Mouse (Mus musculus) thymus, adult 2 months (tissue): ENCODE measurements around the gene Kank1. TPM values are rescaled to one million over a fixed set of nuclear protein-coding genes. Genes with fewer than 3 reads are reported as not detected.

Experiments used
- DNase-seq: peaks from one replicate; pipeline ENCODE4 v3.0.0; 2021
- H3K27ac ChIP-seq: fragments of 200-500 bp; 2 replicates; pipeline ENCODE4 v1.5.1; 2012; ENCODE audit warnings: low read length, control low read depth; ENCODE audit not compliant: control insufficient read depth, insufficient read depth
- H3K27me3 ChIP-seq: fragments of 200-500 bp; 2 replicates; pipeline ENCODE4 v1.6.1; 2012; ENCODE audit warnings: mild to moderate bottlenecking, low read length, moderate library complexity, mixed read lengths; ENCODE audit not compliant: control insufficient read depth, insufficient read depth
- H3K36me3 ChIP-seq: fragments of 200-500 bp; 2 replicates; pipeline ENCODE4 v1.6.1; 2012; ENCODE audit warnings: mild to moderate bottlenecking, low read length, moderate library complexity; ENCODE audit not compliant: control insufficient read depth, insufficient read depth
- H3K4me1 ChIP-seq: fragments of 200-500 bp; replicated peaks from 2 replicates; pipeline ENCODE4 v1.6.1; 2012; ENCODE audit warnings: low read length; ENCODE audit not compliant: control insufficient read depth, insufficient read depth
- H3K4me3 ChIP-seq: fragments of 200-500 bp; 2 replicates; pipeline ENCODE4 v1.5.1; 2012; ENCODE audit warnings: mild to moderate bottlenecking, low read length, control low read depth, moderate library complexity; ENCODE audit not compliant: control insufficient read depth, insufficient read depth
- CTCF ChIP-seq: fragments of 200-500 bp; IDR thresholded peaks from 2 replicates; pipeline ENCODE4 v1.5.1; 2012; ENCODE audit warnings: mild to moderate bottlenecking, control low read depth, low read length, moderate library complexity, borderline replicate concordance; ENCODE audit not compliant: control insufficient read depth, poor library complexity, insufficient read depth; ENCODE audit errors: extremely low read depth
- POLR2A ChIP-seq: fragments of 200-500 bp; IDR thresholded peaks from 2 replicates; pipeline ENCODE4 v1.6.1; 2012; ENCODE audit warnings: mild to moderate bottlenecking, low read length, control low read depth, moderate library complexity; ENCODE audit not compliant: control insufficient read depth, poor library complexity, insufficient read depth; ENCODE audit errors: extremely low read depth
- WGBS: fragments of 180-500 bp; shearing (Covaris S2); methylation state at CpG from one replicate; pipeline ENCODE4 v1.1.7; 2018; 5-methylcytosine and 5-hydroxymethylcytosine counted together
- polyA plus RNA-seq: library from polyadenylated mRNA; depleted of rRNA; stranded (reverse); fragments of >200 nt; gene quantifications from 2 replicates; pipeline ENCODE4 v1.2.3, GENCODE M21; 2012

Gene Kank1
- polyA plus RNA-seq, 1 experiment = 13.6 TPM

- TF ChIP-seq CTCF (no peak), POLR2A (no peak)
- H3K27me3 ChIP-seq = no peaks in the 10 kb centered on the region
- no peak overlapping the region for H3K4me3 ChIP-seq
- no peak overlapping the region for H3K27ac ChIP-seq
- under 1% methylated on average over 9 of the region's 9 CpGs for WGBS
- no peaks in the 10 kb centered on the region for H3K36me3 ChIP-seq
- peaks cover 21% of the 10 kb centered on the region for H3K4me1 ChIP-seq
- DNase-seq = peak; percentile 28
Observed at GRCm38 (mm10) chr19:25360571-25361029, 123.8 kb downstream of the Kank1 start.

GRCm38 (mm10) chr19:25361956-25362355 lies 125.2 kb downstream of the Kank1 start:
- Histone ChIP-seq H3K4me3 (no peak overlapping the region), H3K27ac (no peak overlapping the region), H3K36me3 (no peaks in the 10 kb centered on the region), H3K27me3 (no peaks in the 10 kb centered on the region), H3K4me1 (peaks cover 21% of the 10 kb centered on the region)
- no peak for DNase-seq
- TF ChIP-seq POLR2A = no peak
- no peak for TF ChIP-seq CTCF
- WGBS = 54% methylated on average over 7 of the region's 7 CpGs

- DNase-seq = no peak
- no peak overlapping the region for H3K27ac ChIP-seq
- no peaks in the 10 kb centered on the region for H3K27me3 ChIP-seq
- no peak overlapping the region for H3K4me3 ChIP-seq
- peaks cover 6% of the 10 kb centered on the region for H3K4me1 ChIP-seq
- no peaks in the 10 kb centered on the region for H3K36me3 ChIP-seq
- 92% methylated on average over 5 of the region's 5 CpGs for WGBS
- no peak for TF ChIP-seq POLR2A
- no peak for TF ChIP-seq CTCF
Observed at GRCm38 (mm10) chr19:25365698-25366097, 128.9 kb downstream of the Kank1 start.

DNA sequence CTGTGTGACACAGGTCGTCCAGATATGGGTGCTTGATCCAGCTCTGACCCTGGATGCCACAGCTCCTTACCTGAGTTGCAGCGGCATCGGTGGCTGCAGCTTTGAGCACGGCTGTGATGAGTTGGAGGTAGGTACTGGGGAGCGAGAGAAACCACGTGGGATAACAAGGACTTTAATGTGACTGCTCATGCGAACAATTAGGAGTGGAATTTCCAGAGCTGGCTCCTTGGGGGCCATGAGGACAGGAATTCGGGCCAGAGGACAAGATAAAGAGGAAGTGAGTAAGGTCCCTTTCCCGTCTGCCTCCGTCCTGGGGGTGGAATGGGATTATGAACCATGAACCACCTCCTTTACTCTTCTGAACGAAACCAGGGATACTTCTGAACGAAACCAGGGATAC lies 129.8 kb downstream of the Kank1 start:
- no peak for DNase-seq
- no peaks in the 10 kb centered on the region for H3K36me3 ChIP-seq
- 0 out of 2 replicates have a peak, but pooled peaks cover under 1% of the 10 kb centered on the region for H3K4me1 ChIP-seq
- H3K27me3 ChIP-seq = no peaks in the 10 kb centered on the region
- H3K27ac ChIP-seq = no peak overlapping the region
- 83% methylated on average over 12 of the region's 12 CpGs for WGBS
- TF ChIP-seq CTCF = no peak
- no peak for TF ChIP-seq POLR2A
- H3K4me3 ChIP-seq = no peak overlapping the region

DNA sequence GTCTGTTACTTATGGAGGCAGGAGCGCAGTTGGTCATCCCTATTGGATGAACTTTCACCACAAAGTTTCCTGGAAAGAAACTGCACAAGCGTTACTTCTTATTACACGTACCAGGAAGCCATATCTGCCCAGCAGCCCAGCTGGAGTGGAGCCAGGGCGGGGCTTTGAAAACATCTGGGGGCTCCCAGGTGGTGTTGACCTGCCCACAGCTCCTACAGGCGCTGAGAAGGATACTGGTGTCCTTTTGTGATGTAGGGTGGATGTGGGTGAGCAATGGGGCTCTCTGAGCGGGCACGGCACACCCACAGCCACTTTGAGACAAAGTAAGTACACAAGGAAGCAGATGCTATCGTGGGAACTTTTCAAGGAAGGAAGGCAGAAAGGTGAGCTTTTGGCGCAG lies 133.7 kb downstream of the Kank1 start:
- TF ChIP-seq POLR2A = no peak
- TF ChIP-seq CTCF = no peak
- no peaks in the 10 kb centered on the region for H3K27me3 ChIP-seq
- no peak overlapping the region for H3K4me3 ChIP-seq
- DNase-seq = no peak
- 62% methylated on average over 9 of the region's 9 CpGs for WGBS
- H3K4me1 ChIP-seq = no peaks in the 10 kb centered on the region
- no peaks in the 10 kb centered on the region for H3K36me3 ChIP-seq
- no peak overlapping the region for H3K27ac ChIP-seq

DNA sequence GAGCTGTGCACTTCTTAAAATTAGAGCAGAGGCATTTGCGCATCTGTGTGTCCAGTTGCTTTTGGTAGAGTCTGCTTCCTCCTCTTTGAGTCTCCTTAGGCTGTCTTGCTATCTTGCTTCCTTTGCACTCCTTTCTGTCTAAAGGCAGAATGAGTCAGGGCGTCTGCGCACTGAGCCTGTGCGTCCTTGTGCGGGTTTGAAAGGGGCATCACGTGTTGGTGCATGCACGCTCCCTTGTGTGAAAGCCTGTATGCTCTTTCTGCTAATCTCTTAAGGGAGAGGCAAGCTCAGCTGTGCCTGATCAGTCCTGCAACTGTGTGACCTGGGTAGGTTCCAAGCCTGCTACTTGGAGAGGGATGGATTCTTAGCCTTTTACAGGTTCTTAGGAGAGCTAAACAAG lies 136.0 kb downstream of the Kank1 start:
- WGBS = 74% methylated on average over 7 of the region's 7 CpGs

GRCm38 (mm10) chr19:25373594-25373993 lies 136.8 kb downstream of the Kank1 start:
- 60% methylated on average over 3 of the region's 3 CpGs for WGBS
- TF ChIP-seq POLR2A = no peak
- TF ChIP-seq CTCF = no peak
- DNase-seq = no peak

More for the DNA sequence above, 136.0 kb downstream of the Kank1 start:
- H3K27ac ChIP-seq = no peak overlapping the region
- TF ChIP-seq POLR2A = no peak
- TF ChIP-seq CTCF = no peak
- no peak for DNase-seq
- no peaks in the 10 kb centered on the region for H3K36me3 ChIP-seq
- H3K4me3 ChIP-seq = no peak overlapping the region
- no peaks in the 10 kb centered on the region for H3K27me3 ChIP-seq
- no peaks in the 10 kb centered on the region for H3K4me1 ChIP-seq

More at GRCm38 (mm10) chr19:25373594-25373993, 136.8 kb downstream of the Kank1 start:
- no peak overlapping the region for H3K27ac ChIP-seq
- H3K27me3 ChIP-seq = no peaks in the 10 kb centered on the region
- H3K4me1 ChIP-seq = no peaks in the 10 kb centered on the region
- no peaks in the 10 kb centered on the region for H3K36me3 ChIP-seq
- no peak overlapping the region for H3K4me3 ChIP-seq
